In the genomic region with DNA sequence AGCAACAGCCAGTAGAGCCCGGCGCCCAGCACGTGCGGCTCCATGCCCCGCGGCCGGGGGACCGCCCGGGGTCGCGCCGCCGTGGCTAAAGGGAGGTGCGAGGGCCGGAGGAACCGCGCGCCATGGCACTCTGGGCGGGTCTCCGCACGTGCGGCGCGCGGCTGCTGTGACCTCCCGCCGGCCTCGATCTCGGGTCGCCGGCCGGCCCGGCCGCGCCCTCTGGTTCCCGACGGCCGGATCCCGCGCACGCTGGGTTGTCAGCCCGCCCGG, we compare ENCODE assay signal across 8 mouse cellular contexts. TPM values are rescaled to one million over a fixed set of nuclear protein-coding genes. Genes with fewer than 3 reads are reported as not detected.
A peak's percentile ranks its signal among the peaks of the same experiment; 100 is the strongest.
DNase-seq lines count a peak whose midpoint lies in the region; ATAC-seq and TF ChIP-seq lines count a peak whose summit lies in the region.

No protein-coding gene starts in this region.

- no peak for TF ChIP-seq CTCF in kidney, postnatal 0 days (IDR thresholded peaks at IDR 0.05; ENCODE audit: low read depth)
- no peak for TF ChIP-seq CTCF in hindbrain, postnatal 0 days (IDR thresholded peaks at IDR 0.05; ENCODE audit: low read depth)

- no peak for DNase-seq in kidney, postnatal 0 days (ENCODE audit: low spot score)
- no peak for DNase-seq in kidney, adult 8-10 months
- no peak for DNase-seq in embryonic facial prominence, embryonic 11.5 days (ENCODE audit: low spot score)
- DNase-seq in hindbrain, postnatal 0 days (ENCODE audit: low spot score) = no peak
- no peak for DNase-seq in urinary bladder, postnatal 25 days (ENCODE audit: low spot score)
- no peak for DNase-seq in adrenal gland, postnatal 14 days
- DNase-seq in layer of hippocampus, adult 9-10 months (ENCODE audit: low spot score) = no peak

- peak overlapping the region; percentile 92 for H3K9ac ChIP-seq in kidney, postnatal 0 days (ENCODE audit: low read depth, low read length)
- peak overlapping the region; percentile 91 for H3K9ac ChIP-seq in embryonic facial prominence, embryonic 11.5 days (replicated peaks; ENCODE audit: low read length)
- H3K9ac ChIP-seq in hindbrain, postnatal 0 days (replicated peaks; ENCODE audit: low read length) = peak overlapping the region; percentile 69
- peak overlapping the region; percentile 72 for H3K9ac ChIP-seq in midbrain, embryonic 16.5 days (ENCODE audit: low read depth, low read length)

- H3K9me3 ChIP-seq in kidney, postnatal 0 days (replicated peaks; ENCODE audit: low read length) = no peaks in the 10 kb centered on the region
- H3K9me3 ChIP-seq in embryonic facial prominence, embryonic 11.5 days (replicated peaks; ENCODE audit: control insufficient read depth, low read length) = no peaks in the 10 kb centered on the region
- H3K9me3 ChIP-seq in hindbrain, postnatal 0 days (ENCODE audit: low read length) = no peaks in the 10 kb centered on the region
- H3K9me3 ChIP-seq in midbrain, embryonic 16.5 days (replicated peaks; ENCODE audit: control insufficient read depth, low read length, poor library complexity, severe bottlenecking) = no peaks in the 10 kb centered on the region

- H3K4me2 ChIP-seq in kidney, postnatal 0 days (ENCODE audit: low read length) = peak overlapping the region; percentile 88
- H3K4me2 ChIP-seq in embryonic facial prominence, embryonic 11.5 days (ENCODE audit: low read depth, low read length) = peak overlapping the region; percentile 94
- peak overlapping the region; percentile 79 for H3K4me2 ChIP-seq in hindbrain, postnatal 0 days (ENCODE audit: low read depth, low read length)
- peak overlapping the region; percentile 85 for H3K4me2 ChIP-seq in midbrain, embryonic 16.5 days (ENCODE audit: low read length)

- ATAC-seq in kidney, postnatal 0 days (replicated peaks; ENCODE audit: low FRiP score, low read depth) = no peak; the same call in 1 of the 2 replicates
- ATAC-seq in embryonic facial prominence, embryonic 11.5 days (replicated peaks; ENCODE audit: insufficient number of reproducible peaks, low FRiP score, low TSS enrichment, low read depth) = no peak
- ATAC-seq in hindbrain, postnatal 0 days = no peak
- ATAC-seq in midbrain, embryonic 16.5 days = no peak

- peaks cover 43% of the 10 kb centered on the region for H3K4me1 ChIP-seq in kidney, postnatal 0 days (replicated peaks; ENCODE audit: insufficient read depth, low read length)
- H3K4me1 ChIP-seq in embryonic facial prominence, embryonic 11.5 days (ENCODE audit: control insufficient read depth, insufficient read depth, low read length) = peaks cover 6% of the 10 kb centered on the region
- peaks cover 4% of the 10 kb centered on the region; the same call in 1 of the 2 replicates for H3K4me1 ChIP-seq in hindbrain, postnatal 0 days (ENCODE audit: insufficient read depth, low read length)
- H3K4me1 ChIP-seq in midbrain, embryonic 16.5 days (ENCODE audit: control insufficient read depth, insufficient read depth, low read length) = peaks cover 7% of the 10 kb centered on the region; the same call in 1 of the 2 replicates

- H3K36me3 ChIP-seq in kidney, postnatal 0 days (ENCODE audit: insufficient read depth, low read length) = no peaks in the 10 kb centered on the region
- no peaks in the 10 kb centered on the region for H3K36me3 ChIP-seq in embryonic facial prominence, embryonic 11.5 days (replicated peaks; ENCODE audit: control insufficient read depth, insufficient read depth, low read depth, low read length)
- H3K36me3 ChIP-seq in hindbrain, postnatal 0 days (ENCODE audit: insufficient read depth, low read length) = no peaks in the 10 kb centered on the region
- no peaks in the 10 kb centered on the region for H3K36me3 ChIP-seq in midbrain, embryonic 16.5 days (ENCODE audit: control insufficient read depth, insufficient read depth, low read length)

- no peaks in the 10 kb centered on the region for H3K27me3 ChIP-seq in kidney, postnatal 0 days (ENCODE audit: insufficient read depth, low read length)
- no peaks in the 10 kb centered on the region for H3K27me3 ChIP-seq in embryonic facial prominence, embryonic 11.5 days (ENCODE audit: control insufficient read depth, insufficient read depth, low read length)
- H3K27me3 ChIP-seq in hindbrain, postnatal 0 days (ENCODE audit: insufficient read depth, low read length) = no peaks in the 10 kb centered on the region
- peaks cover 24% of the 10 kb centered on the region for H3K27me3 ChIP-seq in midbrain, embryonic 16.5 days (ENCODE audit: control insufficient read depth, insufficient read depth, low read depth, low read length)

- H3K4me3 ChIP-seq in kidney, postnatal 0 days (replicated peaks; ENCODE audit: low read depth, low read length) = peak overlapping the region; percentile 72
- peak overlapping the region; percentile 66 for H3K4me3 ChIP-seq in embryonic facial prominence, embryonic 11.5 days (ENCODE audit: low read depth, low read length)
- H3K4me3 ChIP-seq in hindbrain, postnatal 0 days (ENCODE audit: low read length) = peak overlapping the region; percentile 50
- H3K4me3 ChIP-seq in midbrain, embryonic 16.5 days (ENCODE audit: low read depth, low read length) = peak overlapping the region; percentile 57

- peak overlapping the region; percentile 91 for H3K27ac ChIP-seq in kidney, postnatal 0 days
- peak overlapping the region; percentile 67 for H3K27ac ChIP-seq in embryonic facial prominence, embryonic 11.5 days (replicated peaks; ENCODE audit: low read depth, low read length)
- peak overlapping the region; percentile 36; the same call in 1 of the 2 replicates for H3K27ac ChIP-seq in hindbrain, postnatal 0 days
- no peak overlapping the region for H3K27ac ChIP-seq in midbrain, embryonic 16.5 days (ENCODE audit: low read length)

- WGBS in kidney, postnatal 0 days = under 1% methylated on average over 27 of the region's 43 CpGs
- WGBS in embryonic facial prominence, embryonic 11.5 days = under 1% methylated on average over 26 of the region's 43 CpGs
- under 1% methylated on average over 29 of the region's 43 CpGs for WGBS in hindbrain, postnatal 0 days
- WGBS in midbrain, embryonic 16.5 days = 1% methylated on average over 15 of the region's 43 CpGs

RNA-seq across cellular contexts. Expression of a gene that starts 0.2 kb away (rescaled TPM):
- 12.5 and 14.9 TPM in 2 replicates for polyA plus RNA-seq in kidney, postnatal 0 days (2015; fragmentation: Nextera tagmentation; extraction: Ambion mirVana)
- 3.4 and 5.9 TPM in 2 replicates for polyA plus RNA-seq in embryonic facial prominence, embryonic 11.5 days (2014; fragmentation: Nextera tagmentation; extraction: Ambion mirVana)
- total RNA-seq in hindbrain, postnatal 0 days (2014; rRNA removed) = 10.0 and 17.5 TPM in 2 replicates
- 1.2 and 1.3 TPM in 2 replicates for polyA plus RNA-seq in hindbrain, postnatal 0 days (2015; fragmentation: Nextera tagmentation; extraction: Ambion mirVana)
- polyA plus RNA-seq in midbrain, embryonic 16.5 days (2015; fragmentation: Nextera tagmentation; extraction: Ambion mirVana) = 1.8 and 2.0 TPM in 2 replicates
- total RNA-seq in adrenal gland, postnatal 14 days (2021) = 23.2 and 29.9 TPM in 2 replicates

RNA-seq across cellular contexts. Expression of a gene that starts 16.9 kb away (rescaled TPM):
- 21.2 and 24.7 TPM in 2 replicates for polyA plus RNA-seq in kidney, postnatal 0 days (2015; fragmentation: Nextera tagmentation; extraction: Ambion mirVana)
- polyA plus RNA-seq in embryonic facial prominence, embryonic 11.5 days (2014; fragmentation: Nextera tagmentation; extraction: Ambion mirVana) = 31.6 and 32.1 TPM in 2 replicates
- 24.9 and 26.3 TPM in 2 replicates for total RNA-seq in hindbrain, postnatal 0 days (2014; rRNA removed)
- 10.7 and 11.7 TPM in 2 replicates for polyA plus RNA-seq in hindbrain, postnatal 0 days (2015; fragmentation: Nextera tagmentation; extraction: Ambion mirVana)
- polyA plus RNA-seq in midbrain, embryonic 16.5 days (2015; fragmentation: Nextera tagmentation; extraction: Ambion mirVana) = 5.7 and 6.2 TPM in 2 replicates
- total RNA-seq in adrenal gland, postnatal 14 days (2021) = 15.5 and 15.8 TPM in 2 replicates

RNA-seq across cellular contexts. Expression of a gene that starts 25.8 kb away (rescaled TPM):
- polyA plus RNA-seq in kidney, postnatal 0 days (2015; fragmentation: Nextera tagmentation; extraction: Ambion mirVana) = 354 and 392 TPM in 2 replicates
- polyA plus RNA-seq in embryonic facial prominence, embryonic 11.5 days (2014; fragmentation: Nextera tagmentation; extraction: Ambion mirVana) = 246 and 268 TPM in 2 replicates
- 113 and 123 TPM in 2 replicates for total RNA-seq in hindbrain, postnatal 0 days (2014; rRNA removed)
- polyA plus RNA-seq in hindbrain, postnatal 0 days (2015; fragmentation: Nextera tagmentation; extraction: Ambion mirVana) = 183 and 189 TPM in 2 replicates
- 156 and 157 TPM in 2 replicates for polyA plus RNA-seq in midbrain, embryonic 16.5 days (2015; fragmentation: Nextera tagmentation; extraction: Ambion mirVana)
- total RNA-seq in adrenal gland, postnatal 14 days (2021) = 71.3 and 74.9 TPM in 2 replicates
